Mouse (Mus musculus) embryonic facial prominence, embryonic 10.5 days (tissue): ENCODE data around the gene Ccdc167. TPM values are rescaled to one million over a fixed set of nuclear protein-coding genes. Genes with fewer than 3 reads are reported as not detected.

Experiments
- DNase-seq: peaks from one replicate; pipeline ENCODE4 v3.0.0-alpha.2; 2017; ENCODE audit warnings: low spot score
- H3K27ac ChIP-seq: fragments of 300-500 bp; sonication (generic); replicated peaks from 2 replicates; pipeline ENCODE4 v1.5.1; 2016; ENCODE audit warnings: mild to moderate bottlenecking
- H3K27me3 ChIP-seq: fragments of 300-500 bp; sonication (generic); replicated peaks from 2 replicates; pipeline ENCODE4 v1.6.1; 2016; ENCODE audit warnings: low read depth, mild to moderate bottlenecking; ENCODE audit not compliant: poor library complexity, severe bottlenecking
- H3K36me3 ChIP-seq: fragments of 300-500 bp; sonication (generic); replicated peaks from 2 replicates; pipeline ENCODE4 v1.6.1; 2016; ENCODE audit warnings: mild to moderate bottlenecking, moderate library complexity
- H3K4me1 ChIP-seq: fragments of 300-500 bp; sonication (generic); 2 replicates; pipeline ENCODE4 v1.6.1; 2016
- H3K4me3 ChIP-seq: fragments of 300-500 bp; sonication (generic); 2 replicates; pipeline ENCODE4 v1.5.1; 2016; ENCODE audit warnings: mild to moderate bottlenecking, moderate library complexity
- H3K9me3 ChIP-seq: fragments of 300-500 bp; sonication (generic); 2 replicates; pipeline ENCODE4 v1.6.1; 2016; ENCODE audit warnings: mild to moderate bottlenecking
- WGBS: fragments of 180-500 bp; shearing (Covaris S2); methylation state at CpG from one replicate; pipeline ENCODE4 v1.1.7; 2016; 5-methylcytosine and 5-hydroxymethylcytosine counted together
- polyA plus RNA-seq: library from polyadenylated mRNA; unstranded; fragments of >200 nt; fragmentation: Nextera tagmentation; extraction: Ambion mirVana; gene quantifications from 2 replicates; pipeline ENCODE4 v1.2.1, GENCODE M21; 2016

The Ccdc167 gene
- polyA plus RNA-seq, 1 experiment from 2014 or later, result 16.5 TPM

DNA sequence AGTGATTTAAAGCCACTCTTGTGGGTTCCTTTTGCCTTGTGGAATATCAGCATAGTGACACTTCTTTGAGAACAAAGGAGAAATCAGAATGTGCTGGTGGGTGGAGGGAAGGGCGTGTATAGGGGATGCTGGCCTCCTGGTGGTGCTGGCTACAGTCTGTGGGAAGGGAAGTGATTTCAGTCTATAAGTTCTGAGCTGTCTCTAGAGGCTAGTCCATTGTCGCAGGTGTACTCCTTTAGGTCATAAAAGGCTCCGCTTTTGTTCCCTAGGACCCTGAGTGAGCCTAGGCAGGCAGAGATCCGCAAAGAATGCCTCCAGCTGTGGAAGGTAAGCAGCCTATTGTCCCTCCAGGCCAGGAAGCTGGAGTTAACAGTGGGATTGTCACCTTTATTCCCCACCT lies 22.3 kb downstream of the Ccdc167 start:
- H3K27me3 ChIP-seq, result no peaks in the 10 kb centered on the region
- no peaks in the 10 kb centered on the region for H3K9me3 ChIP-seq
- 84% methylated on average over 4 of the region's 4 CpGs for WGBS
- no peak overlapping the region for H3K4me3 ChIP-seq
- no peak overlapping the region for H3K27ac ChIP-seq
- H3K36me3 ChIP-seq, result peaks cover 98% of the 10 kb centered on the region
- DNase-seq, result no peak
- H3K4me1 ChIP-seq, result no peaks in the 10 kb centered on the region

DNA sequence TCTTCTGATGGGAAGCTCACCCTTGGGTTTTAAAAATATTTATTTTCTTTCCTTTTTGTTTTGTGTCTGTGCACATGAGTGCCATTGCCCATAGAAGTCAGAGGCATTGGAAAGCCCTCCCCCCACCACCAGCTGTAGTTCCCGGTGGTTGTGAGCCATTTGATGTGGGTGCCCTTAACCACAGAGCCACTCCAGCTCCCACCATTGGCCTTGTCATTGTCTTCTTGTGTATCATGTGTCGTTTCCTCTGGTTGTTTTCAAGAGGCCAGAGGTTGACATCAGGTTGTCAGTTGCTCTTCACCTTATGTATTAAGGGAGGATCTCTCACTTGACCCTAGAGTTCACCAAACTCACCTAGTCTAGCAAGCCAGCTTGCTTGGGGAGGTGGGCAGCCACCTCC lies 23.3 kb downstream of the Ccdc167 start:
- DNase-seq, result no peak
- no peaks in the 10 kb centered on the region for H3K9me3 ChIP-seq
- no peaks in the 10 kb centered on the region for H3K4me1 ChIP-seq
- peaks cover 97% of the 10 kb centered on the region for H3K36me3 ChIP-seq
- no peak overlapping the region for H3K4me3 ChIP-seq
- H3K27me3 ChIP-seq, result no peaks in the 10 kb centered on the region
- no peak overlapping the region for H3K27ac ChIP-seq
- 81% methylated on average over 2 of the region's 2 CpGs for whole genome bisulfite sequencing

- Histone ChIP-seq H3K36me3 (peaks cover 97% of the 10 kb centered on the region), H3K27me3 (no peaks in the 10 kb centered on the region), H3K27ac (no peak overlapping the region), H3K9me3 (no peaks in the 10 kb centered on the region), H3K4me3 (no peak overlapping the region), H3K4me1 (no peaks in the 10 kb centered on the region)
- 93% methylated on average over 2 of the region's 2 CpGs for WGBS
- no peak for DNase-seq
These were observed 24.0 kb downstream of the Ccdc167 start for GRCm38 (mm10) chr17:29692827-29693226.

- H3K27me3 ChIP-seq, result no peaks in the 10 kb centered on the region
- no peak for DNase-seq
- H3K27ac ChIP-seq, result no peak overlapping the region
- H3K4me3 ChIP-seq, result no peak overlapping the region
- no peaks in the 10 kb centered on the region for H3K9me3 ChIP-seq
- no peaks in the 10 kb centered on the region for H3K4me1 ChIP-seq
- 83% methylated on average over 6 of the region's 6 CpGs for WGBS
- peaks cover 97% of the 10 kb centered on the region for H3K36me3 ChIP-seq
These were observed 26.6 kb downstream of the Ccdc167 start for GRCm38 (mm10) chr17:29690257-29690656.

DNA sequence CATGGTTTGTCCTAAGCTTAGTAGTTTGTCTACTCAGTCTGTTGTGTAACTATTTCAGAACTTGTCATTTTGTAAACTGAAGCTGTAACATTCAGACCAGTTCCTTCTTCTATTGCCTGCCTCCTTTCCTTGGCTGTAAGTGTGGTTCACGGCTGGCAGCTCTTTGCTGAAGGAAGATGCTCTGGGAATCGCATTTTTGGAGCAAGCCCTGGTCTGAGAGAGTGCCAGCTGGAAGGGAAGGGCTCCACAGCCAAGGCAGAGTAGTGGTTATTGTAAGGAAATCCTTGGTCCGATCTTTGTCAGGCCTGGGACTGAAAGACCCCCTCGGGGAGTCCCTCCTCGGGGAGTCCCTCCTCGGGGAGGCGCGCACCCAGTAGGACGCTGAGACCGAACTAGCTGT lies 28.2 kb downstream of the Ccdc167 start:
- WGBS, result 94% methylated on average over 10 of the region's 10 CpGs
- peaks cover 97% of the 10 kb centered on the region for H3K36me3 ChIP-seq
- no peaks in the 10 kb centered on the region for H3K4me1 ChIP-seq
- H3K4me3 ChIP-seq, result no peak overlapping the region
- H3K27ac ChIP-seq, result no peak overlapping the region
- no peaks in the 10 kb centered on the region for H3K9me3 ChIP-seq
- H3K27me3 ChIP-seq, result no peaks in the 10 kb centered on the region
- no peak for DNase-seq

GRCm38 (mm10) chr17:29687373-29687772 lies 29.5 kb downstream of the Ccdc167 start:
- Histone ChIP-seq H3K4me3 (no peak overlapping the region), H3K27me3 (no peaks in the 10 kb centered on the region), H3K27ac (no peak overlapping the region), H3K9me3 (no peaks in the 10 kb centered on the region), H3K4me1 (no peaks in the 10 kb centered on the region), H3K36me3 (peaks cover 97% of the 10 kb centered on the region)
- WGBS, result 90% methylated on average over 6 of the region's 6 CpGs
- DNase-seq, result no peak

DNA sequence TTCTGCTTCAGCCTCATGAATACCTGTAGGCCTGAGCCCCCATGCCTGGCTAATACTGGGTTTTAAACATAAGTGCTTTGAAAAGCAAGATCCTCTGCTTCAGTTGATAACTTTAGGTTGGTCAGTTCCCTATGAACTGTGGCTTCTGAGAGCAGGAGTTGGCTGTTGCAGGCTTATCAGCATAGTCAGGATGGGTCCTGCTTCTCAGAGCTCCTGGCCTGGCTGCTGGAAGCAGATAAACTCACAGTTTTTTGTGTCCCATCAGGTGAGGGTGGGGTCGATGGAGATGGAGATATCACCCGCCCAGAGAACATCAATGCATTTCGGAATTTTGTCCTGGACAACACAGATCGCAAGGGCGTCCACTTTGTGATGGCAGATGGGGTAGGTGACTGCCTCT lies 30.1 kb downstream of the Ccdc167 start:
- Histone ChIP-seq H3K4me1 (no peaks in the 10 kb centered on the region), H3K27me3 (no peaks in the 10 kb centered on the region), H3K9me3 (no peaks in the 10 kb centered on the region), H3K36me3 (peaks cover 99% of the 10 kb centered on the region), H3K4me3 (no peak overlapping the region), H3K27ac (no peak overlapping the region)
- 94% methylated on average over 5 of the region's 5 CpGs for WGBS
- DNase-seq, result no peak

DNA sequence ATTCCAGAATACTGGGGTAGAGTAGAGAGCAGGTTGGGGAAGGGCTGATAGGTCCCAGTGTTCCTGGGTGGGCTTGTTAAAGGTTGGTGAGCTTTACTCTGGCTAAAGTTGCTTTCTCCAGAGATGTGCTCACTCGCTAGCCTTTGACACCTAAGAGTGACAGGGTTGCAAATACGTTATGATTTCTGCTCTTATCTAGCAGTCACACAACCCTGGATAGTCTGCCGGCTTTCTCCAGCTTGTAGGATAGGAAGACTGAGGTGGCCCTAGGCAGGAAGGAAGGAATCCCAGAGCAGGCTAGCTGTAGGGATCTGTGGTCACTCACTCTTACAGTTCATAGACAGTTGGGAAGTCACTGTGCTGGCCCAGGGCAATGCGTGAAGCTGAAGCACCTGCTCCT lies 32.6 kb downstream of the Ccdc167 start:
- no peak for DNase-seq
- Histone ChIP-seq H3K36me3 (peaks cover 100% of the 10 kb centered on the region), H3K4me1 (no peaks in the 10 kb centered on the region), H3K4me3 (no peak overlapping the region), H3K27ac (no peak overlapping the region), H3K27me3 (no peaks in the 10 kb centered on the region), H3K9me3 (no peaks in the 10 kb centered on the region)
- 92% methylated on average over 4 of the region's 4 CpGs for WGBS

- peaks cover 100% of the 10 kb centered on the region for H3K36me3 ChIP-seq
- WGBS, result 83% methylated on average over 2 of the region's 2 CpGs
These were observed 33.7 kb downstream of the Ccdc167 start for GRCm38 (mm10) chr17:29683127-29683526.

DNA sequence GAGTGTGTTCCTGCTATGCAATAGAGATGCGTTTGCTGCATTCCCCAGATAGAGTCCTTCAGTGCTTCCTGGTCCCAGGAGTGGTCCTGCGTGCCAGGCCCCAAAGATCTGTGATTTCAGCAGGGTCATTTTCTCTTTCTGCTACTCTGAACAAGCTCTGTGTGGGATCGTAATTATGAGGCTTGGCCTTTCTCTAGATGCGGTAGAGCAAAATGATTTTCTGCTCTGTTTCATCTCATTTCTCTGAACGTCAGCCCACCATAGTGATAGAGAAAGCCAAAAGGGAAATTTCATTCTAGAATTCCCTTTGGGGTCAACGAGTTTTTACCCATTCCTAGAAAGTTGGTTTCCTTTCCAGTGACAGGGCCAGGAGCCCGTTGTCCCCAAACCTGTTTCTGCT lies 34.6 kb downstream of the Ccdc167 start:
- Histone ChIP-seq H3K9me3 (no peaks in the 10 kb centered on the region), H3K27me3 (no peaks in the 10 kb centered on the region), H3K36me3 (peaks cover 100% of the 10 kb centered on the region), H3K27ac (no peak overlapping the region), H3K4me3 (no peak overlapping the region), H3K4me1 (no peaks in the 10 kb centered on the region)
- 91% methylated on average over 7 of the region's 7 CpGs for WGBS
- DNase-seq, result no peak

More at GRCm38 (mm10) chr17:29683127-29683526, 33.7 kb downstream of the Ccdc167 start:
- Histone ChIP-seq H3K4me3 (no peak overlapping the region), H3K4me1 (no peaks in the 10 kb centered on the region), H3K27me3 (no peaks in the 10 kb centered on the region), H3K9me3 (no peaks in the 10 kb centered on the region), H3K27ac (no peak overlapping the region)
- no peak for DNase-seq

DNA sequence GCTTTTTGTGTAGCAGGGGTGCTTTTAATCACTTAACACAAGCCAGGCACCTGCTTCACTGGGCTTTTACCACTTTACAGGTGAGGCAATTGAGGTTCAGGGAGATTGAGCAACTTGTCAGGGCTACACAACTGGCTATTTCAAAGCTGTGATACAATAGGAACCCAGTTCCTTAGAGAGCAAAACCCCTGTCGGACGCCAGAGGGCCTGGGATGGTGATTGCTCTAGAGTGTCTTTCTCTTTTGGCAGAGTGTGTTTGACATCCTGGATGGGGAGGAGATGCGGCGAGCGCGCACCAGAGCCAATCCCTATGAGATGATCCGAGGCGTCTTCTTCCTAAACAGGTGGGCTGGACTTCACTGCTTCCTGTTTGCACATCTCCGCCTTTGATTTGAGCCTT lies 35.2 kb downstream of the Ccdc167 start:
- no peaks in the 10 kb centered on the region for H3K4me1 ChIP-seq
- 94% methylated on average over 9 of the region's 9 CpGs for WGBS
- no peaks in the 10 kb centered on the region for H3K9me3 ChIP-seq
- no peak for DNase-seq
- H3K27ac ChIP-seq, result no peak overlapping the region
- H3K36me3 ChIP-seq, result peaks cover 100% of the 10 kb centered on the region
- no peaks in the 10 kb centered on the region for H3K27me3 ChIP-seq
- H3K4me3 ChIP-seq, result no peak overlapping the region

- Histone ChIP-seq H3K36me3 (peaks cover 100% of the 10 kb centered on the region), H3K9me3 (no peaks in the 10 kb centered on the region), H3K27me3 (no peaks in the 10 kb centered on the region), H3K4me1 (no peaks in the 10 kb centered on the region), H3K4me3 (no peak overlapping the region), H3K27ac (no peak overlapping the region)
- no peak for DNase-seq
- 90% methylated on average over 2 of the region's 2 CpGs for WGBS
These were observed 35.9 kb downstream of the Ccdc167 start for GRCm38 (mm10) chr17:29680921-29681320.

- Histone ChIP-seq H3K27me3 (no peaks in the 10 kb centered on the region), H3K36me3 (peaks cover 100% of the 10 kb centered on the region), H3K27ac (no peak overlapping the region), H3K4me3 (no peak overlapping the region), H3K4me1 (no peaks in the 10 kb centered on the region), H3K9me3 (no peaks in the 10 kb centered on the region)
- WGBS, result 86% methylated on average over 2 of the region's 2 CpGs
- DNase-seq, result no peak
These were observed 36.7 kb downstream of the Ccdc167 start for GRCm38 (mm10) chr17:29680174-29680573.
